Mouse (Mus musculus) heart, postnatal 0 days (tissue): ENCODE results near the gene Dab1.

Experiments used
- CTCF ChIP-seq: IDR thresholded peaks from 2 replicates; pipeline ENCODE4 v1.5.1; 2016; ENCODE audit warnings: antibody characterized with exemption, control low read depth, low read depth
- EP300 ChIP-seq: IDR thresholded peaks from 2 replicates; pipeline ENCODE4 v1.6.1; 2016; ENCODE audit warnings: antibody characterized with exemption, low read depth

DNA sequence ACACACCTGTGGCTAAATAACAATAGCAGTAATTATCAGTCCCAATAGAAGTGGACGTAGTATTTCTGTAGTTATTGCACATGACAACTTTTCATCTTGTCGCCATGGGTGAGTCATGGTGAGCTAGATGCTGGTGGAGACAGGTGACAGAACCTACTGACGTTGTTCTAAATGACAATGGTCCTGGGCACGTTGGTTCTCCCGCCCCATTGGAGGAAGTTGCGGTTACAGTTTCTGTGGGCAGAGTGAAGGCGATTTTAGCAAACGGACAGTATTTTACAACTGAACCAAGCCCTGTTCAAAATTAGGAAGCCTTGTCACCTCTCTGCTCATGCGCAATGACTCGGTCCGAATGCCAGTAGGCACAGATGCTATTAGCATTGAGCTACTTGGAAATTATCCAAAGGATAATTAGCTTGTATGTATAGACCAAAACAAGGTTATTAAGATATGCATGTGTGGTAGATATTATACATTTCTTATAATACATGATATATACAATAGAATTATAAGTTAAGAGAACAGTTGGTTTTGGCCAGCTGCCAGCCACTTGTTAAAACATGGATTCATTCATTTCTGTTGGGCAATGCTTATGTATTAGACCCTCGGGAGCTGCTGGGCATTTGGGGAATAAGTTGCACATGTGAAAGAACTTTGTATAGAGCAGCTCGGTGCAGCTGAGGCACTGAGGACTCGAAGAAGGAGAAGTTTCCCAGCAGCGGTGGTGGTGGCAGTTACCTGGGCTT, 1093.4 kb downstream of the Dab1 start:
- no peak for TF ChIP-seq CTCF
- no peak for TF ChIP-seq EP300
